Mouse (Mus musculus) gonadal fat pad, adult 2 months (tissue): ENCODE data around the gene Ermard. TPM values are rescaled to one million over a fixed set of nuclear protein-coding genes. Genes with fewer than 3 reads are reported as not detected.
"Not testable (repeated sequence)": the region's sequence is repeated elsewhere in the genome, so short reads cannot be mapped to it uniquely, and the experiment has no call there.

Experiments used
- DNase-seq: peaks from one replicate; pipeline ENCODE4 v3.0.0-alpha.2; 2012; ENCODE audit warnings: low read depth
- polyA plus RNA-seq: library from polyadenylated mRNA; depleted of rRNA; stranded (reverse); fragments of >200 nt; gene quantifications from 2 replicates; pipeline ENCODE4 v1.2.3, GENCODE M21; 2012; rRNA removed

The Ermard gene
- 53.5 and 69.0 TPM in 2 replicates for polyA plus RNA-seq

GRCm38 (mm10) chr17:15041175-15041729 lies at the start of gene Ermard, which contains the start of the genes Tcte3 and Gm3448:
Gene Ermard (plus strand): TSS chr17:15041208.
Gene Tcte3 (minus strand): TSS chr17:15041488.
Gene Gm3448 (minus strand): TSS chr17:15041537.
- DNase-seq: not testable (repeated sequence)

GRCm38 (mm10) chr17:14992522-14993138 lies 48.4 kb upstream of the Ermard start:
- not testable (repeated sequence) for DNase-seq

- not testable (repeated sequence) for DNase-seq
These were observed 47.7 kb upstream of the Ermard start for GRCm38 (mm10) chr17:14993139-14993832.

DNA sequence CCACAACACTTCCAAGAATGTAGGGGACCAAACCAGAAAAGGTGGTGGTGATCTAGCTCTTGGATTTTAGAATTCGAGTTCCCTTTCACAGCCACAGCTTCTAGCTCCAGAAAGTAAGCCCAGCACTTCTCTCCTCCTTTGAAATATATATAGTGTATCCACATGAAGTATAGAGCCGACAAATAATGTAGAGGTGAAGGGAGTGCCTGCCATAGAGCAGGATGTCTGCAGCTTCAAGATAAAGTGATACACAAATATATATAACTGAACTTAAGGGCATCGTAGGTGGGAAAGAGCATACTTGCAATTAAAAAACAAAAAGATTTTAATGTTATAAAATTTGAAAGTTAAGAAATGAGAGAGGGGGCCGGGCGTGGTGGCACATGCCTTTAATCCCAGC lies 46.9 kb upstream of the Ermard start:
- not testable (repeated sequence) for DNase-seq

GRCm38 (mm10) chr17:15000047-15000446 lies 41.0 kb upstream of the Ermard start:
- not testable (repeated sequence) for DNase-seq

GRCm38 (mm10) chr17:15009088-15009487 lies 31.9 kb upstream of the Ermard start:
- DNase-seq: not testable (repeated sequence)

DNA sequence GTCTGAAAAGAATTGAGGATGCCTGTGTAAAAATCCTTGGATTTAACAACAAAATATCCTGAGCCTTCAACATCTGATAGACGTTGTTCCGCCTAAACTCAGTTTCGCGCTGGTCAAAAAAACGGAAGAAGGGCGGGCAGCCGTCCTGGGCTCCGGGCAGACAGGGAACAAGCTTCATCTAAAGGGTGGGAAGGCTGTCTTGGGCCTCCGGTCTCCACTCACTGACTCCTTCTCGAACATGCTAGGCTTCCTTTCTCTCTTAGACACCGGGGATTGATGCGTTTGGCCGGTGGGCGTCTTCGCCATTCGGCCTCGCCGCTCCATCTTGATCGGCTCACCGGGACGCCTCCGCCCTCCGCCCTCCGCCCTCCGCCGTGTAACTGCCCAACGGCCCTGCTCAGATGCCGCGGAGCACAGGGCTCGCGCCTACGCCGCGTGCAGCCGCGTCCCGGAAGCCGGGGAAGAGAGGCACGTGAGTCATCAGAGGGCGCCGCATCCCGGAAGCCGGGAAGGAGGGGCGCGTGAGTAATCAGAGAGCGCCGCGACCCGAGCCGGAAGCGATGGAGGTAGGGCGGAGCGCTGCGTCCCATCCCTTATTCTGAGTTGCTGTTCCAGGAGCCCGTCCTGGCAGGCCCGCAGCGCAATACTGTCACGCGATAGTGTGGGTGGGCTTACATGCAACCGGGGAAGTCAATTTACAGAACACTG lies 31.1 kb upstream of the Ermard start, which contains the start of gene Gm3435:
Gene Gm3435 (plus strand): TSS at position 471 of the 708 bp plus-strand sequence.
- not testable (repeated sequence) for DNase-seq

- DNase-seq: not testable (repeated sequence)
These were observed 19.3 kb upstream of the Ermard start for GRCm38 (mm10) chr17:15021503-15022220.

GRCm38 (mm10) chr17:15023878-15024492 lies 17.0 kb upstream of the Ermard start:
- DNase-seq: not testable (repeated sequence)

GRCm38 (mm10) chr17:15024502-15025193 lies 16.4 kb upstream of the Ermard start:
- not testable (repeated sequence) for DNase-seq

GRCm38 (mm10) chr17:15025513-15025912 lies 15.5 kb upstream of the Ermard start:
- DNase-seq: not testable (repeated sequence)

DNA sequence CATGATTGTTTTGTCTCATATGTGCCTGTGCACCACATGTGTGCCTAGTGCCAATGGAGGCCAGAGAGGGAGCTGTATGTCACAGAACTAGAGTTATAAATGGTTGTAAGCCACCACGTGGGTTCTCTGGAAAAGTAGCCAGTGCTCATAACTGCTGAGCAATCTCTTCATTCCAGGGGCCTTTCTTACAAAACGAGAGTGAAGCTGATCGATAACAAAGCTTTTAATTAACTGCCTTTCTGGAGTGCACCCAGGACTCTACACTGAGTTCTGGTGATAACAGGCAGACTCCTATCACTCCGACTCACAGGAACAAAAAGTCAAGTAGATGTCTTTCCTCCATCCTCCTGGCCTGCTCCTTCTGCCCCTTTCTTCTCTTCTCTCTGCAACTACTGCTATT lies 9.6 kb upstream of the Ermard start:
- not testable (repeated sequence) for DNase-seq

DNA sequence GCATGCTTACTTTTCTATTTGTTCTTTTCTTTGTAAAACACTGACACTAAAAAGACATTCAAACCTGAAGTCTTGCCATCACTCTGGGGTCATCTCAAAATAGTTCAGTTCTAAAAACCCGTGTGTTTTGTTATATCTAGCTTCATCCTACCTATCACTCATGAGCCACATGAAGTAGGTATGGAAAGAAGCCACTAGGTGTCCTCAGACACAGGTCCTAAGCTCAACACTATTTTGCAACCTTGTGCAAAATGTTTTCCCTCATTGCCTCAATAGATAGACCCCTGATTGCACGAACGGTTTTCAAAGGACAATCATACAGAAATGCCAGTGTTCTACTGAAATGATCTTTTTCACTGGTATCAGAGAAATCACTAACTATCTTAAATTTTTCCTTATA lies 553 bp upstream of the Ermard start:
- DNase-seq: not testable (repeated sequence)

DNA sequence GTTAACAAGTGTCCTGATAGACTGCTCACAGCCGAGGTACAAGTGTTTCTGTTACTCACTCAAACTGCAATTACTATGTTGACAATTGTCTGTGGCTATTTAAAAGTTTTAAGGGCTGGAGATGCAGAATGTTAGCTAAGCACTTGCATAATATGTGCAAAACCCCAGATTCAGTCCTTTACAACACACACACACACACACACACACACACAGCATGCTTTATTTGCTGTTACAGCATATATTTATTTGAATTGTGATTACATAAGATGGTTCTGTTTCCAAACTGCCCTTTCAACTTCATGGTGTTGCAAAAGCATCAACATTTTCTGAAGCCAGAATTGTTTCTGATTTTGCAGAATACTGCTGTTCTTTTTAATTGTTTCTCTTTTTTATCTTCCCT lies 9.3 kb downstream of the Ermard start:
- DNase-seq: not testable (repeated sequence)

DNA sequence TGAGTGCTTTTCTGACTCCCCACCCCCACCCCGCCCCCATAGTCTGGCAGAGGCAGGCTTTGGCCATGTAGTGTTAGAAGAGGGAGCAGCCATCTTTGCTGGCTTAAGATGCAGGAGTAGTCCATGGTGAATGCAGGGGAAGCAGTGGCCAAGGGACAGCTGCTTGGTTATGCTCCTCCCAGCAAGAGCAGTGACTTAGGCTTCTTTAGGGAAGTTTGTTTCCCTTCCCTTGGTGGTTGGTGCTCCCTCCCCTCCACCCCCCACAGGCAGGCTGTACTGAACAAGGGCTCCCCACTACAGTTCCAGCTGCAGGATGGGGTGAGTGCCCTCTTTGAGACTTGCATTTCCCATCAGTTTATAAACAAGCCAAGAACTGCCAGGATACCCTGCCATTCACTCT lies 11.8 kb downstream of the Ermard start:
- not testable (repeated sequence) for DNase-seq

DNA sequence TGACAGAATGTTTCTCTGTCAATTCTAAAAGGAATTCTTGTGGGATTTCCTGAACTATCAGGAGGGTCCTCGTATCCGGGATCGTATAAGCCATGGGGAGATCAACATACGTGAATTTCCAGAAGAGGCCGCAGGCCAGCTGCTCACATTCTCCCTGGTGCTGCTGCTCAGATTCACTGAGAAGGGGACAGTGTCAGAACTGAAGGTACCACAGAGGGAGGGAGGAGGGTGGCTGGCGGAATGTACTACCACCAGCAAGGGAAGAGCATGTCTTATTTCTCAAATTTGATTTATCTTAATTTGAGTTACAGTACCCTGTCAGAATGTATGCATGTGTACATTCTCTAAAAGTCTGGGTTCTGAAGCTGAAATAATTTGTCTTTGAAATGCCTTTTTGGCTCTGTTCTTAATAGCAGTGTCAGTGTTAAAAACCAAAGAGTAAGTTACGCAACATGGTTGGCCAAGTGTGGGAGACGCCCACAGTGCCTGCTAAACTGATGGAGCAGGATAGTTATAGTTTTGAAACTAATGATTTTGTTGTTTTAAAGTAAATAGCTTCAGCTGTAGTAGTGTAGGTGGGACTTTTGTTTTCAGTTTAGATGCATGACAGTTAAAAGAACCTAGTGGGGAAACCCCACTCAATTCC lies 12.3 kb downstream of the Ermard start:
- not testable (repeated sequence) for DNase-seq

- DNase-seq: not testable (repeated sequence)
These were observed 12.8 kb downstream of the Ermard start for GRCm38 (mm10) chr17:15053829-15054200.

DNA sequence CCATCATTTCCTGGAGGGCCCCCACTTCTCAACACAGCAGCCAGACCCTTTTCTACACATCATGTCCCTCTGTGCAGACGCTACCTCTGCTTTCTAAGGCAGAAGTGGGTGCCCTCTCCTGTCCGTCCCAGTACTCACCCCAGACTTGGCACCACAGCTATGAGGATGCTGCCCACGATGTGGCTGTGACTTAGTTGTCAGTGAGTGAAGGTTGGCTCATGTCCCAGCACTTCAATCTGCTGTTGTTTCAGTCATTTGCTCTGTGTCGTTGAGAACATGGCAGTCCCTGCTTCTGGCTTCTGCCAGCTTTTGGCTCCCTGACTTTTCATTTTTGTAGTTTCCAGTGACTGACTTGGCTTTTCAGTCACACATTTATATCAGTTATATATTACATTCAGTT lies 14.9 kb downstream of the Ermard start:
- no peak for DNase-seq

DNA sequence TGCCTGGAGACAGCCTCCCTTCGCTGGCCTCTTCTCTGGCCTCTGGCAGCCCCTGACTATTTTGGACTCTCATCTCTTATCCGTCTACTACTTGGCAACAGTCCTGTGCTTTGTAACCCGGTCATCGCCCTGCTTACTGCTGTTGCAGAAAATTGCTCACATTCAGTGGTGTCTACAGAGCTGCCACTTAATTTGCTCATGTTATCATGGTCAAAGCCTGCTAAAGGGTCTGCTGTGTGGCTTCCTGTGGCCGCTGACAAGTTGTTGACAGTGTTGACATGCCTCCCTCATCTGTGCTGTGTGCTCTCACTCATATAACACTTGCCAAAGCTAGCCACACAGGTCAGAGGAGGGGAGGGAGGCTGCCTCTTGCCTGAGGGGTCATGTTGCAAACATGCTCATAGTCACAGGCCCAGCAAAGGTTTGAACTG lies 17.2 kb downstream of the Ermard start:
- no peak for DNase-seq

DNA sequence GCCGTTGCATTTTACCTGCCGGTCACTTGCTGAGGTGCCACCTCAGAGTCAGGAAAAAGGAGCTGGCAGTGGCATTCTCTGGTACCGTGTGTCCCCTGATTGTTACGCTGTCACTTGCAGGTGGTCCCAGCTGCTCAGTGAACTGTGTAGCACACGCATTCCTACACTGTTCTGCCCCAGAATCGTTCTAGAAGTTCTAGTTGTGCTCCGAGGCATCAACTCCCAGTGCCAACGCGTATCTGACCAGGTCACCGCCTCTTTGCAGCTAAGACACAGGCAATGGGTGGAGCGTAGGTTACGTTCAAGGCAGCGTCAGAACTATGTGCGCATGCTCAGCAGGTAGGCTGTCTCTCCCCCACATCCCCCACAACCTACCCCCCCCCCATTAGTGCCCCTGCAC lies 18.6 kb downstream of the Ermard start:
- DNase-seq: no peak
